Mouse (Mus musculus) kidney, embryonic 16.5 days (tissue): ENCODE data around the gene Shq1. TPM values are rescaled to one million over a fixed set of nuclear protein-coding genes. Genes with fewer than 3 reads are reported as not detected.

Experiments used
- ATAC-seq: fragments of 200-750 bp; cut with Nextera tagmentation; 2 replicates; pipeline ENCODE4 v1.8.0; 2017; ENCODE audit warnings: moderate TSS enrichment; ENCODE audit not compliant: low FRiP score, low TSS enrichment
- H3K27ac ChIP-seq: fragments of 300-500 bp; sonication (generic); 2 replicates; pipeline ENCODE4 v1.5.1; 2014; ENCODE audit warnings: low read length
- H3K27me3 ChIP-seq: fragments of 300-500 bp; sonication (generic); 2 replicates; pipeline ENCODE4 v1.6.1; 2014; ENCODE audit warnings: low read length, control low read depth, mixed read lengths; ENCODE audit not compliant: insufficient read depth
- H3K36me3 ChIP-seq: fragments of 300-500 bp; sonication (generic); 2 replicates; pipeline ENCODE4 v1.6.1; 2014; ENCODE audit warnings: low read length, control low read depth, mixed read lengths; ENCODE audit not compliant: insufficient read depth
- H3K4me1 ChIP-seq: fragments of 300-500 bp; sonication (generic); 2 replicates; pipeline ENCODE4 v1.6.1; 2014; ENCODE audit warnings: low read length, control low read depth, mixed read lengths; ENCODE audit not compliant: insufficient read depth
- H3K4me2 ChIP-seq: fragments of 300-500 bp; sonication (generic); replicated peaks from 2 replicates; pipeline ENCODE4 v1.6.1; 2014; ENCODE audit warnings: low read depth, low read length
- H3K4me3 ChIP-seq: fragments of 300-500 bp; sonication (generic); 2 replicates; pipeline ENCODE4 v1.5.1; 2014; ENCODE audit warnings: mild to moderate bottlenecking, low read length
- H3K9ac ChIP-seq: fragments of 300-500 bp; sonication (generic); replicated peaks from 2 replicates; pipeline ENCODE4 v1.6.1; 2014; ENCODE audit warnings: low read length
- H3K9me3 ChIP-seq: fragments of 300-500 bp; sonication (generic); 2 replicates; pipeline ENCODE4 v1.6.1; 2016; ENCODE audit warnings: low read length, control low read depth
- WGBS: fragments of 180-500 bp; shearing (Covaris S2); extraction: QIAGEN DNeasy Blood & Tissue Kit; methylation state at CpG from one replicate; pipeline ENCODE4 v1.1.7; 2014; 5-methylcytosine and 5-hydroxymethylcytosine counted together
- polyA plus RNA-seq: library from polyadenylated mRNA; unstranded; fragments of >200 nt; fragmentation: Nextera tagmentation; extraction: Ambion mirVana; gene quantifications from 2 replicates; pipeline ENCODE4 v1.2.1, GENCODE M21; 2015

The Shq1 gene
- polyA plus RNA-seq, 1 experiment from 2014 or later: 20.8 TPM

GRCm38 (mm10) chr6:100590602-100591001, 80.4 kb downstream of the Shq1 start:
- no peaks in the 10 kb centered on the region for H3K4me1 ChIP-seq
- H3K4me2 ChIP-seq: no peak overlapping the region
- no peak overlapping the region for H3K27ac ChIP-seq
- no peak overlapping the region for H3K4me3 ChIP-seq
- H3K36me3 ChIP-seq: no peaks in the 10 kb centered on the region
- WGBS: 88% methylated on average over 4 of the region's 4 CpGs
- no peak overlapping the region for H3K9ac ChIP-seq
- no peaks in the 10 kb centered on the region for H3K27me3 ChIP-seq
- ATAC-seq: no peak
- H3K9me3 ChIP-seq: no peaks in the 10 kb centered on the region

GRCm38 (mm10) chr6:100588876-100589275, 82.1 kb downstream of the Shq1 start:
- H3K27me3 ChIP-seq: no peaks in the 10 kb centered on the region
- no peak overlapping the region for H3K4me3 ChIP-seq
- H3K4me2 ChIP-seq: no peak overlapping the region
- WGBS: 85% methylated on average over 3 of the region's 3 CpGs
- no peaks in the 10 kb centered on the region for H3K4me1 ChIP-seq
- no peak overlapping the region for H3K9ac ChIP-seq
- H3K36me3 ChIP-seq: no peaks in the 10 kb centered on the region
- no peak for ATAC-seq
- no peaks in the 10 kb centered on the region for H3K9me3 ChIP-seq
- no peak overlapping the region for H3K27ac ChIP-seq

GRCm38 (mm10) chr6:100586758-100587157, 84.2 kb downstream of the Shq1 start:
- no peak overlapping the region for H3K9ac ChIP-seq
- H3K27ac ChIP-seq: no peak overlapping the region
- no peaks in the 10 kb centered on the region for H3K4me1 ChIP-seq
- 91% methylated on average over 5 of the region's 5 CpGs for WGBS
- H3K9me3 ChIP-seq: no peaks in the 10 kb centered on the region
- no peak overlapping the region for H3K4me2 ChIP-seq
- ATAC-seq: no peak
- no peaks in the 10 kb centered on the region for H3K36me3 ChIP-seq
- H3K4me3 ChIP-seq: no peak overlapping the region
- no peaks in the 10 kb centered on the region for H3K27me3 ChIP-seq

DNA sequence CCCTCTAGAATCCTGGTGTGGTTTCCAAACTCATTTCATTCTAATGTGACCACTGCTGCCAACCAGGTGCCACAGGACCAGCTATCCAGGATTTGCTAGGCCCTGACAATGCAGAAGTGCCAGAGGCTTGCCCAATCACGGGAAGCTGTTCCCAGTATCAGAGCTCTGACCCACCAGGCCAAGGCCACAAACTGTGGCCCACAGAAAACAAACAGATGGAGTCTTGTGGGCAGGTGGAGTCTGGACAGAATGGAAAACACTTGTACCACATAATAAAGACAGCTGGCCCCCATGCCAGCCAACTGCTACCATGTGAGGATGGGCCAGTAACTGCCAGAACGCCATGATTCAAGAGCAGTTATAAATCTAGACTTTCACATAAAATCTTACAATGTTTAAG, 89.0 kb downstream of the Shq1 start:
- no peaks in the 10 kb centered on the region for H3K27me3 ChIP-seq
- H3K4me1 ChIP-seq: no peaks in the 10 kb centered on the region

GRCm38 (mm10) chr6:100581056-100581455, 89.9 kb downstream of the Shq1 start:
- Histone ChIP-seq H3K9me3 (no peaks in the 10 kb centered on the region), H3K4me2 (no peak overlapping the region), H3K27me3 (no peaks in the 10 kb centered on the region), H3K27ac (no peak overlapping the region), H3K4me3 (no peak overlapping the region), H3K4me1 (no peaks in the 10 kb centered on the region), H3K9ac (no peak overlapping the region), H3K36me3 (no peaks in the 10 kb centered on the region)
- no peak for ATAC-seq

More for the DNA sequence above, 89.0 kb downstream of the Shq1 start:
- Histone ChIP-seq H3K9ac (no peak overlapping the region), H3K4me3 (no peak overlapping the region), H3K36me3 (no peaks in the 10 kb centered on the region), H3K9me3 (no peaks in the 10 kb centered on the region), H3K4me2 (no peak overlapping the region), H3K27ac (no peak overlapping the region)
- WGBS: 84% methylated on average over 2 of the region's 2 CpGs
- ATAC-seq: no peak

GRCm38 (mm10) chr6:100577590-100577989, 93.4 kb downstream of the Shq1 start:
- no peaks in the 10 kb centered on the region; the same call in 1 of the 2 replicates for H3K36me3 ChIP-seq
- H3K9ac ChIP-seq: no peak overlapping the region
- no peak for ATAC-seq
- H3K27me3 ChIP-seq: no peaks in the 10 kb centered on the region
- no peak overlapping the region for H3K4me3 ChIP-seq
- WGBS: 92% methylated on average over 6 of the region's 6 CpGs
- no peak overlapping the region for H3K27ac ChIP-seq
- no peak overlapping the region for H3K4me2 ChIP-seq
- no peaks in the 10 kb centered on the region for H3K4me1 ChIP-seq
- H3K9me3 ChIP-seq: no peaks in the 10 kb centered on the region

DNA sequence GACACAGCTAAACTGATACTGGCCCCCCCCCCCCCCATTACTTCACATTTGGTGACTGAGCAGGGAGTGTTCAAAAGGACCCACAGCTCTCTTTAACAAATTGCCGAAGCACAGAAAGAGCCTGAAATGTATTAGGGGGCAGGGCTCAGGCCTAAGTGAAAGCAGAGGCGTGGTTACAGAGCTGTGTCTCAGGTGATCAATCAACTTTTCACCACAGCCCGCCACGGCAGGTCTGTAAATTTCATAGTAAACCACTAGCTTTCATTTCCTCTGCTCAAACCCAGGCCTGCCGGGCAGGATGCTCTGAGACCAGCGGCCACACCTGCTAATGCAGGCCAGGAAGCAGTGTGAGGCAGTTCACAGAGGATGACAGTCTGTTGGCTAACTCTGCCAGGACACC, 94.8 kb downstream of the Shq1 start:
- no peak for ATAC-seq
- Histone ChIP-seq H3K36me3 (no peaks in the 10 kb centered on the region; the same call in 1 of the 2 replicates), H3K4me1 (no peaks in the 10 kb centered on the region), H3K27ac (no peak overlapping the region), H3K4me2 (no peak overlapping the region), H3K9me3 (no peaks in the 10 kb centered on the region), H3K4me3 (no peak overlapping the region), H3K9ac (no peak overlapping the region), H3K27me3 (no peaks in the 10 kb centered on the region)
- 34% methylated on average over 6 of the region's 6 CpGs for WGBS

DNA sequence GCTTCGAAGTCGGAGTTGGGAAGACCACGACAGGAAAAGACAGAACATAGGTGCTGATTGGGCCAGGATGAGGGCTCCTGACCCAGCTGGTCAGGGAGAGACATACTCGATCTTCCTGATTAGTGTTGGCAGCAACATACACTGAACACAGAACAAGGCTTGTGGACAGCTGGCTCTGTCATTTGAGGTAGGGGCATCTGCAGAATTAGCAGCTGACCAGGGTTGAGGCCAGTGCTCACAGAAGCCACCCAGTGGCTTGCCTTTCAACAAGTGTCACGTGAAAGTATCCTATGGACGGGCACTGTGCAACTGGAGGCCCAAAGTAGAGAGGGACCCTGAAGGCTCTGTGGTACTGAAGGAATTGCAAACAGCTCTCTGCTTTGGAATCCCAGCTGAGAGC, 104.2 kb downstream of the Shq1 start:
- peaks cover 12% of the 10 kb centered on the region for H3K4me1 ChIP-seq
- H3K27me3 ChIP-seq: peaks cover 32% of the 10 kb centered on the region
- H3K36me3 ChIP-seq: no peaks in the 10 kb centered on the region
- no peak for ATAC-seq
- no peak overlapping the region for H3K4me2 ChIP-seq
- no peak overlapping the region for H3K27ac ChIP-seq
- 81% methylated on average over 6 of the region's 6 CpGs for WGBS
- no peaks in the 10 kb centered on the region for H3K9me3 ChIP-seq
- H3K9ac ChIP-seq: no peak overlapping the region
- no peak overlapping the region for H3K4me3 ChIP-seq

DNA sequence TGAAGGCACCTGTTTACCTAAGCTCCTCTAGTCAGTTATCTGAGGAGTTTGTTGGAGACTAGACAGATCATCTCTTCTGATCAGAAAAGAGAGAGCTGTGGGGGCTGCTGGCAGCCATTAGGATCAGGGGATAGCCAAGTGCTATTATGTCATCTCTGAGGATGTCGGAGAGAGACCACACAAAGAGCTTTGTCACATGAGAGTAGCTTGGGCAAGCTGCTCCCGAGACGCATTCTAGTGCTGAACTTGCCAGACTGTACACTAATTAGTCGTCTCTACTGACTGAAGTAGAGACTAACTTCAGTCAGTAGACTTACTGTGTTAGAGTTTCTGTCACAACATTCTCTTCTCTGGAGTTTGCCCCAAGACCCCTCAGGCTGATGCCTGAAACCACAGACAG, 106.4 kb downstream of the Shq1 start:
- Histone ChIP-seq H3K27me3 (peaks cover 48% of the 10 kb centered on the region), H3K9ac (no peak overlapping the region), H3K36me3 (no peaks in the 10 kb centered on the region), H3K4me3 (no peak overlapping the region), H3K27ac (no peak overlapping the region), H3K4me2 (no peak overlapping the region), H3K9me3 (no peaks in the 10 kb centered on the region), H3K4me1 (peaks cover 12% of the 10 kb centered on the region)
- WGBS: 58% methylated on average over 4 of the region's 4 CpGs
- no peak for ATAC-seq

GRCm38 (mm10) chr6:100563552-100564341, 107.2 kb downstream of the Shq1 start:
- Histone ChIP-seq H3K4me2 (peak overlapping the region; percentile 82), H3K4me1 (peaks cover 12% of the 10 kb centered on the region), H3K27me3 (peaks cover 52% of the 10 kb centered on the region), H3K9ac (peak overlapping the region; percentile 61), H3K36me3 (no peaks in the 10 kb centered on the region), H3K4me3 (peak overlapping the region; percentile 53), H3K27ac (no peak overlapping the region), H3K9me3 (no peaks in the 10 kb centered on the region)
- WGBS: 5% methylated on average over 38 of the region's 38 CpGs
- peak; percentile 91 for ATAC-seq
